Mouse (Mus musculus) liver, embryonic 14.5 days (tissue): ENCODE data around the gene Wfdc11. TPM values are rescaled to one million over a fixed set of nuclear protein-coding genes. Genes with fewer than 3 reads are reported as not detected.
A peak's percentile ranks its signal among the peaks of the same experiment; 100 is the strongest.

ENCODE experiments used
- ATAC-seq: fragments of 200-750 bp; cut with Nextera tagmentation; 2 replicates; pipeline ENCODE4 v1.8.0; 2017; ENCODE audit warnings: moderate number of reproducible peaks, mild to moderate bottlenecking, moderate library complexity; ENCODE audit not compliant: insufficient read depth
- DNase-seq, 3 experiments: peaks; one replicate each; pipeline ENCODE4 v3.0.0-alpha.2; 2012 to 2013; ENCODE audit warnings: low read depth in 3 of 3, low spot score in 3 of 3
- H3K27ac ChIP-seq: fragments of 300-500 bp; sonication (generic); 2 replicates; pipeline ENCODE4 v1.5.1; 2014; ENCODE audit warnings: moderate library complexity, mild to moderate bottlenecking, control low read depth, inconsistent platforms
- H3K27me3 ChIP-seq: fragments of 300-500 bp; sonication (generic); 2 replicates; pipeline ENCODE4 v1.6.1; 2014; ENCODE audit warnings: mild to moderate bottlenecking, low read length, moderate library complexity; ENCODE audit not compliant: control insufficient read depth, insufficient read depth
- H3K36me3 ChIP-seq: fragments of 300-500 bp; sonication (generic); replicated peaks from 2 replicates; pipeline ENCODE4 v1.6.1; 2014; ENCODE audit warnings: low read depth; ENCODE audit not compliant: control insufficient read depth, insufficient read depth
- H3K4me1 ChIP-seq, 2 experiments: fragments of 200-500 bp in 1 of 2; fragments of 300-500 bp in 1 of 2; sonication (generic) in 1 of 2; replicated peaks; 2 replicates each; pipeline ENCODE4 v1.6.1; 2012 to 2014; ENCODE audit warnings: antibody characterized with exemption in 1 of 2, inconsistent platforms in 1 of 2, low read length in 1 of 2; ENCODE audit not compliant: control insufficient read depth in 2 of 2, insufficient read depth in 2 of 2
- H3K4me2 ChIP-seq: fragments of 300-500 bp; sonication (generic); 2 replicates; pipeline ENCODE4 v1.6.1; 2014; ENCODE audit warnings: low read depth, mild to moderate bottlenecking, control low read depth, moderate library complexity
- H3K4me3 ChIP-seq, 2 experiments: fragments of 200-500 bp in 1 of 2; fragments of 300-500 bp in 1 of 2; sonication (generic) in 1 of 2; 2 replicates each; pipeline ENCODE4 v1.5.1; 2012 to 2014; ENCODE audit warnings: low read depth in 2 of 2, low read length in 2 of 2, mild to moderate bottlenecking in 2 of 2, control low read depth in 1 of 2, inconsistent platforms in 1 of 2, moderate library complexity in 1 of 2; ENCODE audit not compliant: insufficient read depth in 1 of 2
- H3K9ac ChIP-seq: fragments of 300-500 bp; sonication (generic); replicated peaks from 2 replicates; pipeline ENCODE4 v1.6.1; 2014; ENCODE audit warnings: mild to moderate bottlenecking, control low read depth, moderate library complexity
- H3K9me3 ChIP-seq: fragments of 300-500 bp; sonication (generic); 2 replicates; pipeline ENCODE4 v1.6.1; 2016; ENCODE audit warnings: low read length, mixed read lengths; ENCODE audit not compliant: control insufficient read depth
- CTCF ChIP-seq: IDR thresholded peaks from 2 replicates; pipeline ENCODE4 v1.5.1; 2016; ENCODE audit warnings: antibody characterized with exemption, low read depth, control low read depth
- EP300 ChIP-seq: IDR thresholded peaks from 2 replicates; pipeline ENCODE4 v1.6.1; 2016; ENCODE audit warnings: antibody characterized with exemption, low read depth
- WGBS: fragments of 180-500 bp; shearing (Covaris S2); extraction: QIAGEN DNeasy Blood & Tissue Kit; methylation state at CpG from one replicate; pipeline ENCODE4 v1.1.7; 2014; ENCODE audit not compliant: insufficient replicate concordance; 5-methylcytosine and 5-hydroxymethylcytosine counted together
- polyA plus RNA-seq, 2 experiments: library from polyadenylated mRNA; depleted of rRNA in 1 of 2; stranded (reverse) in 1 of 2; unstranded in 1 of 2; fragments of >200 nt; fragmentation: Nextera tagmentation in 1 of 2; extraction: Ambion mirVana in 1 of 2; gene quantifications; 2 replicates each; pipeline versions ENCODE4 v1.2.1 to v1.2.3; 2012 to 2014

Gene Wfdc11
- polyA plus RNA-seq, 2 experiments: not detected

- no peak within 1 kb of the TSS for H3K4me2 ChIP-seq
- TF ChIP-seq EP300 (no peak), CTCF (no peak)
- no peak within 1 kb of the TSS for H3K27ac ChIP-seq
- no peaks in the 10 kb centered on the region for H3K9me3 ChIP-seq
- 47% methylated on average over 3 of the region's 3 CpGs for WGBS
- DNase-seq (no peak), ATAC-seq (no peak)
- no peak within 1 kb of the TSS for H3K4me3 ChIP-seq
- H3K27me3 ChIP-seq: no peaks in the 10 kb centered on the region
- H3K4me1 ChIP-seq: peaks cover 0 to 2% of the 10 kb centered on the region in 2 experiments; a peak in 2 of 4 replicates
- H3K9ac ChIP-seq: no peak within 1 kb of the TSS
- H3K36me3 ChIP-seq: no peaks in the 10 kb centered on the region
Measured at GRCm38 (mm10) chr2:164684807-164685206, 10.9 kb upstream of the Wfdc11 start, which contains the start of gene Wfdc13. Gene Wfdc13 (plus strand): TSS chr2:164685107.

- H3K27ac ChIP-seq: no peak overlapping the region
- no peaks in the 10 kb centered on the region for H3K9me3 ChIP-seq
- WGBS: 22% methylated on average over 3 of the region's 3 CpGs
- ATAC-seq (no peak), DNase-seq (no peak)
- H3K4me3 ChIP-seq: no peak overlapping the region
- peaks cover 0 to 2% of the 10 kb centered on the region in 2 experiments; a peak in 2 of 4 replicates for H3K4me1 ChIP-seq
- no peak overlapping the region for H3K4me2 ChIP-seq
- TF ChIP-seq CTCF (no peak), EP300 (no peak)
- no peaks in the 10 kb centered on the region for H3K36me3 ChIP-seq
- H3K9ac ChIP-seq: no peak overlapping the region
- H3K27me3 ChIP-seq: no peaks in the 10 kb centered on the region
Measured at GRCm38 (mm10) chr2:164679906-164680305, 6.0 kb upstream of the Wfdc11 start.

GRCm38 (mm10) chr2:164678848-164679625, 5.2 kb upstream of the Wfdc11 start:
- 20% methylated on average over 19 of the region's 19 CpGs for whole genome bisulfite sequencing
- peak overlapping the region in 1 of 2 experiments; percentile 34; a peak in 2 of 4 replicates for H3K4me3 ChIP-seq

GRCm38 (mm10) chr2:164676916-164677685, 3.2 kb upstream of the Wfdc11 start:
- ATAC-seq: no peak
- no peaks in the 10 kb centered on the region for H3K27me3 ChIP-seq
- peaks cover 0 to 2% of the 10 kb centered on the region in 2 experiments; a peak in 2 of 4 replicates for H3K4me1 ChIP-seq
- H3K36me3 ChIP-seq: no peaks in the 10 kb centered on the region
- H3K4me2 ChIP-seq: no peak overlapping the region
- H3K9ac ChIP-seq: no peak overlapping the region
- no peaks in the 10 kb centered on the region for H3K9me3 ChIP-seq
- no peak for DNase-seq
- TF ChIP-seq CTCF: no peak
- no peak overlapping the region for H3K4me3 ChIP-seq
- 65% methylated on average over 16 of the region's 16 CpGs for WGBS
- H3K27ac ChIP-seq: no peak overlapping the region

More at GRCm38 (mm10) chr2:164678848-164679625, 5.2 kb upstream of the Wfdc11 start:
- no peaks in the 10 kb centered on the region for H3K9me3 ChIP-seq
- TF ChIP-seq EP300 (no peak), CTCF (peak; percentile 89)
- peak; percentile 19 to 41 (median 31) for DNase-seq
- ATAC-seq: peak; percentile 47; the same call in 1 of the 2 replicates
- H3K4me1 ChIP-seq: peaks cover 0 to 2% of the 10 kb centered on the region in 2 experiments; a peak in 2 of 4 replicates
- H3K27me3 ChIP-seq: no peaks in the 10 kb centered on the region
- H3K27ac ChIP-seq: no peak overlapping the region
- H3K36me3 ChIP-seq: no peaks in the 10 kb centered on the region
- H3K4me2 ChIP-seq: peak overlapping the region; percentile 51
- no peak overlapping the region; the same call in 1 of the 2 replicates for H3K9ac ChIP-seq

GRCm38 (mm10) chr2:164676103-164676502, 2.2 kb upstream of the Wfdc11 start:
- Histone ChIP-seq H3K9me3 (no peaks in the 10 kb centered on the region), H3K27me3 (no peaks in the 10 kb centered on the region), H3K27ac (no peak overlapping the region), H3K4me2 (no peak overlapping the region), H3K36me3 (no peaks in the 10 kb centered on the region), H3K9ac (no peak overlapping the region), H3K4me3 (no peak overlapping the region), H3K4me1 (peaks cover 0 to 2% of the 10 kb centered on the region in 2 experiments; a peak in 2 of 4 replicates)
- 66% methylated on average over 7 of the region's 7 CpGs for WGBS
- DNase-seq (no peak), ATAC-seq (no peak)
- TF ChIP-seq EP300: no peak
- peak; percentile 70 for TF ChIP-seq CTCF
